Mouse (Mus musculus): ENCODE results near the gene Vegfd. TPM values are rescaled to one million over a fixed set of nuclear protein-coding genes. Genes with fewer than 3 reads are reported as not detected.

Vegfd gene
- total and polyA plus RNA-seq, 2 experiments from 2014 or later, result 0.29 to 0.54 TPM

DNA sequence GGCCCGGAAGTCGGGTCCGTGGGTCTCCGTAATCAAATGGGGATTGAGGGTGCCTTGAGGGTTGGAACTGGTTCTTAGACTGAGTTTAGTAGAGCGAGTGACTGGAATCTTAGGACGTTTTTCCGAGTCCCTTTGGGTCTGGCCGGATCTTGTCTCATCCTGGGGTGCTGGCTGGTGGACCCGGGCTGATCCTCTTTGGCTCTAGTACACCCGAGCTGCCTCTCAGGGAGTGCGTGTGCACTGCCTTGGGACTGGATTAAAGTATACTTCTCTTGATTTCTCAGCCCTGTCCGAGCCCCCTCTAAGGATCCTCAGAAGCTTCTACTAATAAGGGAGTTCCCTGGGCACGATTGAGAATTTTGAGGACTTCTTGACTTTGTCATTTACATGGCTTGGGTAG lies 46.8 kb downstream of the Vegfd start:
- Histone ChIP-seq H3K4me3 (ENCODE audit: low read depth, low read length) (peak overlapping the region; percentile 53), H3K9ac (peak overlapping the region; percentile 45), H3K27ac (ENCODE audit: low read depth, low read length) (0 out of 2 replicates have a peak overlapping the region, but pooled peaks have one; percentile 40), H3K4me1 (ENCODE audit: insufficient read depth) (no peaks in the 10 kb centered on the region), H3K36me3 (ENCODE audit: insufficient read depth) (no peaks in the 10 kb centered on the region), H3K4me2 (ENCODE audit: low read depth) (peak overlapping the region; percentile 53), H3K9me3 (ENCODE audit: low read length) (no peaks in the 10 kb centered on the region), H3K27me3 (ENCODE audit: insufficient read depth, low read length) (no peaks in the 10 kb centered on the region)
- TF ChIP-seq CTCF (IDR thresholded peaks at IDR 0.05; ENCODE audit: low read depth), result no peak
- ATAC-seq (no peak; the same call in 1 of the 2 replicates), DNase-seq (no peak)
- 28% methylated on average over 13 of the region's 13 CpGs for WGBS

DNA sequence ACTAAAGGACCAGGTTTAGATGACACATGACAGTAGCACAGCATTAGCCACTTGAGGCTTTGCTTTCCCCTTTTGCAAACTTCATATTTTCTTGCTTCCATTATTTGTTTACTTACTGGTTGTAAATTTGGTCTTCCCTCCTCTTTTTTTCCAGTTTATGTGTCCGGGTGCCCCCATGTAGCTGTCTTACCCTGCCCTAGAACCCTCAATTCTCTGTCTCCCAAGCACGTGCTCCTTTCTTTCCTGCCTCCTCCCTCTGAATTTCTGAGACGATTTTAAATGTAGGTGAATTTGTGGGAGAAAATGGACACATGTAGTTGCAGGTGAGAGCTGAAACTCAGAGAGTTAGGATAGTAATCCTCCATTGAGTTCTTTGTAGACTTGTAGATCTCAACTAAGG lies 47.3 kb downstream of the Vegfd start:
- H3K4me2 ChIP-seq (ENCODE audit: low read depth), result peak overlapping the region; percentile 53
- no peaks in the 10 kb centered on the region for H3K27me3 ChIP-seq (ENCODE audit: insufficient read depth, low read length)
- WGBS, result 51% methylated on average over 3 of the region's 3 CpGs
- no peak overlapping the region for H3K27ac ChIP-seq (ENCODE audit: low read depth, low read length)
- ATAC-seq (no peak), DNase-seq (no peak)
- H3K4me3 ChIP-seq (ENCODE audit: low read depth, low read length), result peak overlapping the region; percentile 53; the same call in 1 of the 2 replicates
- H3K4me1 ChIP-seq (ENCODE audit: insufficient read depth), result no peaks in the 10 kb centered on the region
- no peak overlapping the region for H3K9ac ChIP-seq
- no peaks in the 10 kb centered on the region for H3K9me3 ChIP-seq (ENCODE audit: low read length)
- TF ChIP-seq CTCF (IDR thresholded peaks at IDR 0.05; ENCODE audit: low read depth), result no peak
- no peaks in the 10 kb centered on the region for H3K36me3 ChIP-seq (ENCODE audit: insufficient read depth)

DNA sequence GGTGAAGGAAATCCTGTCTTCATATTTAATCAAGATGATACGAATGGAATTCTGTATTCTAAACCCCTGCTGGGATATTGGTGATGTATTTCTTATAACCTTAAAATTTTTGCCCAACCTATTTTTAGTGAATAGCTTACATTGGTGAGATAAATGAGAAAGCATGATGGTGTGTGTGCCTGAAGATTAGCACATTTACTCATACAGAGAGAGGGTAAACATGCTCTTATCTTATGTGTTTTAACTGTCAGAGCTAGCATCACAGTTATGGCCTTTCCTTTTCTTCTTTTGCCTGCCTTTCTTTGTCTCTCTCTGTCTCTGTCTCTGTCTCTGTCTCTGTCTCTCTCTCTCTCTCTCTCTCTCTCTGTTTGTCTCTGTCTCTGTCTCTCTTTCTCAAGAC lies 51.6 kb downstream of the Vegfd start:
- DNase-seq, result no peak
- 85% methylated on average over 1 of the region's 1 CpGs for WGBS
- no peak overlapping the region for H3K4me2 ChIP-seq (ENCODE audit: low read depth)

DNA sequence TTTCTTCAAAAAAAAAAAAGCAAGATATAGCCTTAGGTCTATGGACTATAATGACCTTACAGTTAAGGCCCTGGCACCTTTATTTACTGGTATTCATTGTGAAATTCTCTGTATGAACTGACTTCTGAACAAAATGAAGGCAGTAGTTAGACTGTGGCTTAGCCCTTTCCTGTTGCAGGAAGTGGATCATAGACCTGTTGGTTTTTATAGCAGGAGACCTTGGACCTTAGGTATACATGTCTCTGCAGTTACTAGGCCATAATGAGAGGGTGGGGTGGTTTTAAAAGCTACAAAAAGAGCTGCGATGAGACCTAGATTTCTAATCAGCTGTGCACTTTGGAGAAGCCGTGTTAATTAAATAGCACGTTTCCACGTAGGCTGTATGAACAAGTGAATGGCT lies 54.1 kb downstream of the Vegfd start:
- DNase-seq (no peak), ATAC-seq (no peak)
- 90% methylated on average over 4 of the region's 4 CpGs for WGBS

More for the DNA sequence above, 51.6 kb downstream of the Vegfd start:
- Histone ChIP-seq H3K9me3 (ENCODE audit: low read length) (no peaks in the 10 kb centered on the region), H3K27ac (ENCODE audit: low read depth, low read length) (no peak overlapping the region), H3K4me1 (ENCODE audit: insufficient read depth) (no peaks in the 10 kb centered on the region), H3K4me3 (ENCODE audit: low read depth, low read length) (no peak overlapping the region), H3K27me3 (ENCODE audit: insufficient read depth, low read length) (no peaks in the 10 kb centered on the region), H3K36me3 (ENCODE audit: insufficient read depth) (no peaks in the 10 kb centered on the region), H3K9ac (no peak overlapping the region)
- ATAC-seq, result no peak
- no peak for TF ChIP-seq CTCF (IDR thresholded peaks at IDR 0.05; ENCODE audit: low read depth)

DNA sequence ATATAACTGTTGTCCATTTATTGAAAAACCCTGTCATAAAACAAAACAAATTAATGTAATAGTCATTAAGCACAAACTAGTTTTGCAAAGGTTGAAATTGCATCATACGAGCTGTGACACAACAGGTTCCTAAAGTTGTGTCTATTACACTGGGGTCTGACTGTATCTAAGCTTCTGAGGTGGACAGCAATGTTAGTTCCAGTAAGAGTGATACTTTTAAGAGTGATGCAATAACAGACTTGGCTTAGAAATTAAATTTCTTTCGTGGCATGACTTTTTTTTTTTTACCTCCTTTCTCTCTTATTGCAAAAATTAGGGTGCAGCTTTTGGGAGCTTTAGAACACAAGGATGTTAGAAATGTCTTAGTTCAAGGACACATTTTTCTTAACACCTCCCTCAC lies 55.0 kb downstream of the Vegfd start:
- Histone ChIP-seq H3K27ac (ENCODE audit: low read depth, low read length) (no peak overlapping the region), H3K36me3 (ENCODE audit: insufficient read depth) (peaks cover 5% of the 10 kb centered on the region; the same call in 1 of the 2 replicates), H3K9me3 (ENCODE audit: low read length) (no peaks in the 10 kb centered on the region), H3K4me2 (ENCODE audit: low read depth) (no peak overlapping the region), H3K27me3 (ENCODE audit: insufficient read depth, low read length) (no peaks in the 10 kb centered on the region), H3K4me1 (ENCODE audit: insufficient read depth) (no peaks in the 10 kb centered on the region), H3K9ac (no peak overlapping the region), H3K4me3 (ENCODE audit: low read depth, low read length) (no peak overlapping the region)
- DNase-seq (no peak), ATAC-seq (no peak)
- 87% methylated on average over 2 of the region's 2 CpGs for WGBS
- TF ChIP-seq CTCF (IDR thresholded peaks at IDR 0.05; ENCODE audit: low read depth), result no peak

More for the DNA sequence above, 54.1 kb downstream of the Vegfd start:
- Histone ChIP-seq H3K9ac (no peak overlapping the region), H3K4me1 (ENCODE audit: insufficient read depth) (no peaks in the 10 kb centered on the region), H3K4me3 (ENCODE audit: low read depth, low read length) (no peak overlapping the region), H3K27me3 (ENCODE audit: insufficient read depth, low read length) (no peaks in the 10 kb centered on the region), H3K4me2 (ENCODE audit: low read depth) (no peak overlapping the region), H3K9me3 (ENCODE audit: low read length) (no peaks in the 10 kb centered on the region), H3K27ac (ENCODE audit: low read depth, low read length) (no peak overlapping the region), H3K36me3 (ENCODE audit: insufficient read depth) (peaks cover 3% of the 10 kb centered on the region; the same call in 1 of the 2 replicates)
- TF ChIP-seq CTCF (IDR thresholded peaks at IDR 0.05; ENCODE audit: low read depth), result no peak

DNA sequence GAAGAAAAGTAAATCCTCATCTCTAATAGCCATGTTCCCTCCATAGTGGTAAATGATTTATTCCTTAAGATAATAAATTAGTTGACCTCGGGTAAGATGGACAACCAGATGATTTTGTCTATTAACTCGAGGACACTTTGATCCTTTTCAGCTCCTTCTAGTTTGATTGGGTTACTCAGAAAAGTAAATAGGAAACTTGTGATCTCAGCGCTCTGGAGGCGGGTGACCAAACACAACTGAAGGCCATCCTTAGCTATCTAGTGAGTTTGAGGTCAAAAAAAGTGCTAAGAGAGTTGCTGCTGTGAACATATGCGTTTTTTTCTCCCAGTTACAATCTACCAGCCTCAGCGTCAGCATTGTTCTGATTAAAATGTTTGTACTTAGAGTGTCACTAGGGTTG lies 57.4 kb downstream of the Vegfd start:
- no peak for TF ChIP-seq CTCF (IDR thresholded peaks at IDR 0.05; ENCODE audit: low read depth)
- Histone ChIP-seq H3K4me3 (ENCODE audit: low read depth, low read length) (no peak overlapping the region), H3K4me1 (ENCODE audit: insufficient read depth) (no peaks in the 10 kb centered on the region), H3K9ac (no peak overlapping the region), H3K36me3 (ENCODE audit: insufficient read depth) (peaks cover 5% of the 10 kb centered on the region; the same call in 1 of the 2 replicates), H3K9me3 (ENCODE audit: low read length) (no peaks in the 10 kb centered on the region), H3K4me2 (ENCODE audit: low read depth) (no peak overlapping the region), H3K27me3 (ENCODE audit: insufficient read depth, low read length) (no peaks in the 10 kb centered on the region), H3K27ac (ENCODE audit: low read depth, low read length) (no peak overlapping the region)
- DNase-seq, result no peak
- ATAC-seq, result no peak
- 85% methylated on average over 6 of the region's 6 CpGs for WGBS

DNA sequence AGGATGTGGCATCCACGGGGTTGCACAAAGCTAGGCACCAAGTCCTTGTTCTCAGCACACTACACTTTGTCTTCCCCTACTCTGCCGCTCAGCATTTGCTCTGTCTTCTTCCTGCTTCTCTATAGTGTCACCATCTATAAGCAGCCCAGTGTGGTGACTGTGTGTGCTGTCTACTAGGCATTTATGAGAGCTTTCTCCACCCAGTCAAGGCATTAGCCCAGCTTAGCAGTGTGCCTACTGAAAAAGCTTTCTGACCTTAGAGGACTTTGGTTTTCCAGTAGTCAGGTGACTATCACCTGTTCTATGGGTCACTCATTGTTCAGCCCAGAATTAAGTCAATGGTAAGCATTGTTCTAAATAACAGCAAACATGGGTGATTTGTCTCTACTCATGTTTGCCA lies 58.0 kb downstream of the Vegfd start:
- no peak for ATAC-seq
- 89% methylated on average over 2 of the region's 2 CpGs for whole genome bisulfite sequencing
- H3K36me3 ChIP-seq (ENCODE audit: insufficient read depth), result peaks cover 5% of the 10 kb centered on the region; the same call in 1 of the 2 replicates

More for the DNA sequence above, 58.0 kb downstream of the Vegfd start:
- Histone ChIP-seq H3K27ac (ENCODE audit: low read depth, low read length) (no peak overlapping the region), H3K4me1 (ENCODE audit: insufficient read depth) (no peaks in the 10 kb centered on the region), H3K4me3 (ENCODE audit: low read depth, low read length) (no peak overlapping the region), H3K9ac (no peak overlapping the region), H3K4me2 (ENCODE audit: low read depth) (no peak overlapping the region), H3K9me3 (ENCODE audit: low read length) (no peaks in the 10 kb centered on the region), H3K27me3 (ENCODE audit: insufficient read depth, low read length) (no peaks in the 10 kb centered on the region)
- no peak for DNase-seq
- no peak for TF ChIP-seq CTCF (IDR thresholded peaks at IDR 0.05; ENCODE audit: low read depth)
